Mouse (Mus musculus): ENCODE data around the gene Olfr1512.
"Not testable (repeated sequence)": the region's sequence is repeated elsewhere in the genome, so short reads cannot be mapped to it uniquely, and the experiment has no call there.

Olfr1512 gene

DNA sequence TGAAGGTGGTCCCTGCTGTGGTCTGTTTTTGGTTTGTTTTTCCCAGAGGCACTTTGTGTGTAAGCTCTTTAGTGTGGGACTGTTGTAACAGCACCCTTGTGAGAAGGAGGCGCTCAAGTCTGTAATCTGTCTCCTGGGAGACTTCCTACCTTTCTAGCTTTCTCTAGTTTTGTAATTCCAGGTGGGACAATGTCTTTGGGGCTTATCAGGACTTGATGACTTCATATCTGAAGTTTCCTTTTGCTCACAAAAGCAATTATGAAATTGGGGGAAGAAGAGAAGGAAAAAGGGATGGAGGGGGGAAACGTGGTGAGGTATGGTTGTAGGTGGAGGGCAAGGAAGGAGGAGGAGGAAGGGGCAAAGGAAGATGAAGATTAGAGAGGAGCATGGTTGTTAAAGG, at the start of gene Olfr1512:
Gene Olfr1512, minus strand, starts transcription at position 101 of the 400 bp plus-strand sequence.
- no peak for DNase-seq (ENCODE audit: low read depth in 2 of 2, low spot score in 2 of 2)

DNA sequence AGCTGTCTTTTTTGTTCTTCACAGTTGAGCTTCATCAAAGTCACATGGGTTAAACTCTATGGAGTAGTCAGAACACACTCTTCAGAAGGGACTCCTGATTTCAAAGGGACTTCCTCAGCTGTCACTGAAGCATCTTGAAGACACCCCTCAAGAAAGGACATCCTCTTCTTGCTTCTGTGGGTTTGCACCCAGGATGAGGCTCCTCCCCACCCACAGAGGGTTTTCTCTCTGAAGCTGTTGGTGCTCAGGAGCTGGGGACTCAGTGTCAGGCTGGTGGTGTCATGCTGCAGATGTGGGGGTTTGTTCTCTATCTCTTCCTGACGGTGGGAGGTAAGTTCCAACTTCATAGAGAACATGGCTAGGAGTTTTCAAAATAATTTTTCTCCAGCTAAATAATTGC, 48.7 kb upstream of the Olfr1512 start:
- DNase-seq (ENCODE audit: low read depth in 2 of 2, low spot score in 2 of 2), result peak; percentile 30 to 38

- DNase-seq (ENCODE audit: low read depth in 2 of 2, low spot score in 2 of 2), result no peak
These were observed 35.3 kb upstream of the Olfr1512 start, which contains the start of gene Olfr1510 for GRCm38 (mm10) chr14:52414273-52414672. Gene Olfr1510 (minus strand): TSS chr14:52414373.

GRCm38 (mm10) chr14:52410142-52410919, 31.4 kb upstream of the Olfr1512 start:
- not testable (repeated sequence) for DNase-seq (ENCODE audit: low read depth in 2 of 2, low spot score in 2 of 2)

GRCm38 (mm10) chr14:52397279-52397678, 18.3 kb upstream of the Olfr1512 start, which contains the start of gene Olfr1511:
Gene Olfr1511 (minus strand): TSS chr14:52397379.
- DNase-seq (ENCODE audit: low read depth in 2 of 2, low spot score in 2 of 2), result no peak

DNA sequence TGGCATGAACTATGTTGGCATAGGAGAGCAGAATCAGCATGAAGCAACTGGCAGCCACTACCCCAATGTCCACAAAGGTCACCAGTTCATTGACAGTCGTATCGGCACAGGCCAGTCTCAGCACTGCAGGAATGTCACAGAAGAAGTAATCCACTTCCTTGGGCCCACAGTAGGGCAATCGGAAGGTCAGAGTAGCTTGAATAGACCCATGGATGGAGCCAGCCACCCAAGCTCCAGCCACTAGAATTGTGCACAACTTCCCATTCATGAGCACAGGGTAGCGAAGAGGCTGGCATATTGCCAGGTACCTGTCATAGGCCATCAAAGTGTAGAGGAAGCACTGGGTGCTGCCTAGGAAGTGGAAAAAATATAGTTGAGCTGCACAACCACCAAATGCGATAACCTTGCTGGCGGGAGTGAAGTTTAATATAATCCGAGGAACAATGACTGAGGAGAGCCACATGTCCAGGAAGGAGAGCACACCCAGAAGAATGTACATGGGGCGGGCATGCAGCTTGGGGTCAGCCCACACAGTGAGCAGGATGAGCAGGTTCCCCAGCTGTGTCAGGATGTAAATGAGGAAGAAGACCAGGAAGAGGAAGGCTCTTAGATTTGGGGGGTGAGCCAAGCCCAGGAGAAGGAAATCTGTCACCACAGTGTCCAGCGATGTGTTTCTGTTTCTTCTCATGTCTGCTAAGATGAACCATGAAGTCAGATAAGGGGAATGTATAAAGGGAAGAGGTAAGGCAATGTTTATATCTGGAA, 11.3 kb upstream of the Olfr1512 start:
- DNase-seq (ENCODE audit: low read depth in 2 of 2, low spot score in 2 of 2), result not testable (repeated sequence)

GRCm38 (mm10) chr14:52368741-52369140, 10.2 kb downstream of the Olfr1512 start:
- DNase-seq (ENCODE audit: low read depth in 2 of 2, low spot score in 2 of 2), result no peak

DNA sequence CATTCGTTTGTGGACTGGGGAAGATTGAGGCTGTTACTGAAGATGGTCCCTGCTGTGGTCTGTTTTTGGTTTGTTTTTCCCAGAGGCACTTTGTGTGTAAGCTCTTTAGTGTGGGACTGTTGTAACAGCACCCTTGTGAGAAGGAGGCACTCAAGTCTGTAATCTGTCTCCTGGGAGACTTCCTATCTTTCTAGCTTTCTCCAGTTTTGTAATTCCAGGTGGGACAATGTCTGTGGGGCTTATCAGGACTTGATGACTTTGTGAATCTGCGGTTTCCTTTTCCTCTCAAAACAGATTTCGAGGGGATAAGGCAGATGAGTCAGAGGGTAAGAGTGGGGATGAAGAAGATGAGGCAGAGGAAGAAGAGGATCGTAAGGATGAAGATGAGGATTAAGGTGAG, 22.7 kb downstream of the Olfr1512 start, which contains the start of gene Olfr1513:
Gene Olfr1513, minus strand, starts transcription at position 101 of the 400 bp plus-strand sequence.
- no peak for DNase-seq (ENCODE audit: low read depth in 2 of 2, low spot score in 2 of 2)

- no peak for DNase-seq (ENCODE audit: low read depth in 2 of 2, low spot score in 2 of 2)
These were observed 39.5 kb downstream of the Olfr1512 start for GRCm38 (mm10) chr14:52339512-52339852.

DNA sequence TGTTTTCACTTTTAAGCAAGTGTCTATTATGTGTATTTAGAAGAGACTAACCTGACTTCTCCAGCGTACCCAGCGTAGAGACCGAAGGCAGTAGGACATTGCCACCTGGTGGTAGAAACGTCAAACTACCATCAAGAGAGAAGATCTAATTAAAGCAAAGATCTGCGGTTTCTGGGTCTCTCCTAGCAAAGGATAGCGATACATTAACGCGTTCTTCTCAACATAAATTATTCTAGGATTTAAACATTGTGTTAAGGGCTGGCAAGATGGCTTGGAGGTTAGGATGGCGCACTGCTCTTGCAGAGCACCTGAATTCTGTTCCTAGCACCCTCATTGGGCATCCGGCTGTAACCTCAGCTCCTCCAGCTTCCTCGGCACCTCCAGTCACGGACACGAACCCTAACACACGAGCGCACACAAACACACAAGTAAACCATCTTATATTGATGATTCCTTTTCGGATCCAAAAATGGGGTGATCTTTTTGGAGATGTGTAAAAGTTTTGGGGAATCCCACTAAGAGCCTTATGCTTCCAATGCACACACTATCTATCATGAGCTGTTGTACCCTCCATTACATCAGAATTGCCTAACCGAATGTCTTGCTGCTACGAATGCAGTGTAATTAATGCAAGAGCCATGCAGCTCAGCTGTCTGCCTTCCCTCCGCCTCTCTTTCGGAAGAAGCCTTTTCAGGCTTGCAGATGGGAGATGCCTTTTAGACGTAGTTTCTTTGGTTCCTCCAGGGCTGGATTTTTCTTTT, 40.0 kb downstream of the Olfr1512 start:
- DNase-seq (ENCODE audit: low read depth in 2 of 2, low spot score in 2 of 2), result peak; percentile 51 to 59

GRCm38 (mm10) chr14:52332171-52332570, 46.8 kb downstream of the Olfr1512 start:
- no peak for DNase-seq (ENCODE audit: low read depth in 2 of 2, low spot score in 2 of 2)

DNA sequence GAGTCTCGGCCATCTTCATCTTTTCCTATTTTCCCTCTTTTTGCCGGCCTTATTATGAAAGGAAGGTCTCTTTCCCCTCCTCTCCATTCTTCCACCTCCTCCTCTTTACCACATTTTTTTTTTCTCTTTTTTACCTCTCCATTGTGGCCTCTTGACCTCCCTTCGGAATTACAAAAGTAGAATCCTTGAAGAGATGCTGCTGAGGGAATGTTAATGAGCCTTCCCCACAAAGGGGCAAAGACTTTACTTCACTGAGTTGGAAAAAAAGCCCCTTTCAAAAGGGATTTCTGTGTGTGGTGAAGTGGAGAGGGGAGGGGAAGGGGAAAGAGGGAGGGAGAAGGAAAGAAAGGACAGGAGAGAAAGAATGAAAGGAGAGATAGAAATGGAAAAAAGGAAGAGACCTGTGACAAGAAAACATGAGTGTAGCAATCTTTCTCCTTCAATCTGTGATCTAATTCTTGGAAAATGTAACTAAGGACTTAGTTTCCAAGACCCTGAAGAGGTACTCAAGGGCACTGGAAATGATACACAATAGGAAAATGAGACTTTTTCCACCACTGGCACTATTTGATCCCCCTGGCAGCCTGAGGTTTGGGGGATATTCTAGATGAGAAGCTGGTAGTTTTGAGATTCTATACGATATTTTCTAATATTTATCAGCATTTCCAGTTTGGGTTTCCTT, 47.8 kb downstream of the Olfr1512 start:
- no peak for DNase-seq (ENCODE audit: low read depth in 2 of 2, low spot score in 2 of 2)

- DNase-seq (ENCODE audit: low read depth in 2 of 2, low spot score in 2 of 2), result no peak
These were observed 50.8 kb downstream of the Olfr1512 start, which contains the start of gene Sall2 for GRCm38 (mm10) chr14:52327910-52328812. Gene Sall2 (minus strand): TSS chr14:52328762.

DNA sequence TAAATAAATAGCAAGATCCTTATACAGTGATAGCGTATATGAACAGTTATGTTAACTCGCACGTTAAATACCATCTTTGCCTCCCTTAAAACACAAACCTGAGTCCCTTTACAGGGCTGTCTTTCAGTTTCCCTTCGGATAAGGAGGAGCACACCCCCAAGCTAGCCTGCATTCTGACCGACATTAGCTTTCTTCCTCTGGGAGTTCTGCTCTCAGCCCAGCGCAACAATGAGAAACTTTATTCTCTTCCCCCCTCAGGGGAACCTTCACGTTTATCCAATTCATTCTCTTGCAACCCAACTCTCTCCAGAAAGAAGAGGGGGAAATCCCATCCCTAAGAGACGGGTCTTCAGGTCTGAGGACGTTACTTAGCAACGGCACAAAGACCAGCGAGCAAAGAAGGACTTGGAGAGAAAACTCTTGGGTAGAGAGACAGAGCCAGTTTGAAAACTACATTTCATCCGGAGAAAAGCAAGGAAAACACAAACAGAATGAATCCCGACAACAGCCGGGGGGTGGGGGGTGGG, 51.5 kb downstream of the Olfr1512 start:
- no peak for DNase-seq (ENCODE audit: low read depth in 2 of 2, low spot score in 2 of 2)

DNA sequence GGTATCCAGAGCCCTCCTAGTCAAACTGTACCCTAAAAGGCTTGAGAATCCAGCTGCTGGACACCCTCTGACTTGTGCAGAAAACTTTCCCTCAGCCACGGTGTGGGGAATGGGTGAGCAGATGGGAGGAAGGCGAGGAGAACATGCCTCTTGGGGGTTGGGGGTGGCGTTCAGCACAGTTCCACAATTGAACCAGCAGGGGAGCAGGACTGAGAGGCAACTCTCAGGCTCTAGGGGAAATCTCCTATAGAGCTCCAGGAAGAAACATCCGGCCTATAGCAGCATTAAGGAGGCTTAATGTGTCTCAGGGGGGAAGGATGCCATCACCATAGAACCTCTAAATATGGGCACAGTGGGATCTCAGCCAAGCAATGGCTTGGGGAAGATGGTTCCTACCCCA, 53.1 kb downstream of the Olfr1512 start:
- DNase-seq (ENCODE audit: low read depth in 2 of 2, low spot score in 2 of 2), result no peak
